Mouse (Mus musculus): ENCODE data around the gene Tekt1. TPM values are rescaled to one million over a fixed set of nuclear protein-coding genes. Genes with fewer than 3 reads are reported as not detected.

Gene Tekt1
- not detected for polyA plus RNA-seq (2014; fragmentation: Illumina TruSeq; extraction: RNeasy Lipid Tissue Mini Kit (QIAGEN cat#74804); ENCODE audit: low read depth, low replicate concordance)

DNA sequence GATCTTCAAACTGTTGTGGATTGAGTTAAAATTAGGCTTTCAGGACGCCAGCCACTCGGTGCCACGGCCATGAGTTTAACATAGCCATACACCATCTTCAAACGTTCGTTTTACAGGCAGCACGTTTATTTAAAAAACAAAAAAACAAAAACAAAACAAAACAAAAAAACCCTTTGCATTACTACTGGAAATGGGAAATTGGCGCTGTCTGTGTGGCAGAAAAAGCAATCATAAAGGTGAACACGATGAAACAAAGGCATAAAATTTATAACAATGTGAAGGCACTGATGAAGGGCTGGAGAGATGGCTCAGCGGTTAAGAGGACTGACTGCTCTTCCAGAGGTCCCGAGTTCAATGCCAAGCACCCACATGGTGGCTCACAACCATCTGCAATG lies at the start of gene Tekt1:
TSS of gene Tekt1 (minus strand) at position 96 of the 395 bp plus-strand sequence.

DNA sequence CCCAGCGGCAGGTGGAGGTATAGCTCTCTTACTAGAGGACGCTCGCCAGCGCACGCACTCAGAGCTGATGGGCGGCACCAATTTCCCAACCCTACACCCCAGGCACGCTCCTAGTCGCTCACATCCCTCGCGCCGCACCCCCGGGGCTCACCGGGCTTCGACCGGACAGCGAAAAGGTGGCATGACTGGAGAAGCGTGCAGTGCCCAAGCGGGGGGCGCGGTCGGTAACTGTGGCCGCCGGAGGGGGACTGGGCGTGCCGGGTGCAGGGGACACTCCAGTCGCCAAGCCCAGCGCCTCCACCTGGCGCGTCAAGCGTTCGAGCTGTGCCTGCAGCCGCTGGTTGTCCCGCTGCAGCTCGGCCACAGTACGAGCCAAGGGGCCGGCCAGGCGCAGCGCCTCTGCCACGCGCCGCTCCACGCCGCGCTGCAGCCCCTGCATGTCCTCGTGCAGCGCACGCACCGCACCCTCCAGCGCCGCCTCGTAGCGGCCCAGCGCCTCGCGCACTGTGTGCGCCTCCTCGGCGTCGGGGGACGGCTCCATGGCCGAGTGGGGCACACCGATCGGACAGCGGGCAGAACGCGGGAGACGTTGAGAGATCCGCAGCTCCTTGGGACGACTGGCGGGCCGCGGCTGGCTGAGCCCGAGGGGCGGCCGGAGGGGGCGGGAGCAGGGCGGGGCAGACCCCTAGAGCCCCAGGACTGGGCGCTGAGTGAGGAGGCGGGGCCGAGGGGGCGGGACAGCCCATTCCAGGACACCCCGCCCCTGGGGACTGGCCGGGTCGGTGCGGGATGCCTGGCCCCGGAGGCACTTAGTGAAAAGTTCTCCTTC lies 49.1 kb upstream of the Tekt1 start, which contains the start of gene Smtnl2:
TSS of gene Smtnl2 (minus strand) at position 621 of the 829 bp plus-strand sequence.

DNA sequence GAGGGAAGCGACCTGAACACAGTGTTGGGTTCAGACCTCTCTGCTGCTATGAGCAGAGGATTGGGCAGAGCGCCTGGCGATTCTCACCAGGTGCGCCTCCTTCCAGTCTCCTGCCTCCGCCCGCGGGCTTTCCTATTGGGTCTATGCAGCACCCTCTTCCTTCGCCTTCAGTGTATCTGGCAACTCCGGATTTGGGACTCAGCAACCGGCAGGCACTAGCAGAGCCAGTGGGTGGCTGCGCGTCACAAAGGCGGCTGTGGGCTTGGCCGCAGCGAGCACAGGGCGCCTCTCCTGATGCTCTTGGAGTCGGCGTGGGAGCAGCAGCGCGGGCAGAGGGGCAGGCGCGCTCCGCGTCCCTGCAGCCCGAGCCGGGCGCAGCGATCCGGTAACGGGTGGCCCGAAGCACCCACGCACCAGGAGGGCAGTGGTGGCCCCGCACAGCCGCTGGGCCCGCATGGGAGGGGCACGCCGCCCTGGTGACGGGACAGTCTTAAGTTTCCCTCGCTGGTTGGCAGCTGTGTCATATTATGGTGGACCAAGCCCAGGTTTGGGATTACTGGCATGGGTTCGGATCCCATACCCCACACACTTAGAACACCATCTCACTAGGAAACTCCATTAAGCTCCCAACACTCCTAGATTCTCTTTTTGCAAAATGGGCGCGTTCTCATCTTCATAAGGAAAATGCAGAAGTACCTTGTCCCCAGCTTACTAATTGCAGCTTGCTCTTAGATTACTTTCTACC lies 47.9 kb downstream of the Tekt1 start, which contains the start of gene Fbxo39:
TSS of gene Fbxo39 (plus strand) at position 294 of the 745 bp plus-strand sequence.

DNA sequence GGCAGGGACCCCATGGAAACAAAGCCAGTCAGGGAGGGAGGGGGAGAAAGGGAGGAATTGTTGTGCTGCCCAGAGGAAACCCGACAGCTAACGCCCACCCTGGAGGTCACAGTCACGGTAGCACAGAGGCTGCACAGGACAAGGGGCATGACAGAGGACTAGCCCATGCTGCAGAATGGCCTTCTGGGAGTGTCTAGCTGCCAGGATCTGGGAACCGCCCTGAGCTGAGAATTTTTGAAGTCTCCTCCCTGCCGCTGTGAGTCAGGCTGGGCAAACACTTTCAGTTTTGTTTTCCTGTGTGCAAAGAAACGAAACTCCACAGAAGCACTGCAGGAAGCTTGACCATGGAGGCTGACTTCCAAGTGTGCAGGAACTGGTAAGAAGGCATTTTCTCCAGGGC lies 60.9 kb downstream of the Tekt1 start, which contains the start of gene Xaf1:
TSS of gene Xaf1 (plus strand) at position 296 of the 400 bp plus-strand sequence.

Other genes starting within 250 kb of the Tekt1 start
- 3.9 TPM for gene Pitpnm3, start 226.7 kb downstream of the Tekt1 start, polyA plus RNA-seq (2014; fragmentation: Illumina TruSeq; extraction: RNeasy Lipid Tissue Mini Kit (QIAGEN cat#74804); ENCODE audit: low read depth, low replicate concordance)
- not detected for gene Gm43951, start 155.6 kb downstream of the Tekt1 start, polyA plus RNA-seq (2014; fragmentation: Illumina TruSeq; extraction: RNeasy Lipid Tissue Mini Kit (QIAGEN cat#74804); ENCODE audit: low read depth, low replicate concordance)
- 2.6 TPM for gene 4933427D14Rik, start 155.0 kb downstream of the Tekt1 start, polyA plus RNA-seq (2014; fragmentation: Illumina TruSeq; extraction: RNeasy Lipid Tissue Mini Kit (QIAGEN cat#74804); ENCODE audit: low read depth, low replicate concordance)
- gene Txndc17, start 154.9 kb downstream of the Tekt1 start, polyA plus RNA-seq (2014; fragmentation: Illumina TruSeq; extraction: RNeasy Lipid Tissue Mini Kit (QIAGEN cat#74804); ENCODE audit: low read depth, low replicate concordance) = 79.8 TPM
- gene Med31, start 146.8 kb downstream of the Tekt1 start, polyA plus RNA-seq (2014; fragmentation: Illumina TruSeq; extraction: RNeasy Lipid Tissue Mini Kit (QIAGEN cat#74804); ENCODE audit: low read depth, low replicate concordance) = 17.3 TPM
- gene Slc13a5, start 95.2 kb downstream of the Tekt1 start, polyA plus RNA-seq (2014; fragmentation: Illumina TruSeq; extraction: RNeasy Lipid Tissue Mini Kit (QIAGEN cat#74804); ENCODE audit: low read depth, low replicate concordance) = not detected
- 24.4 TPM for gene Xaf1, start 60.8 kb downstream of the Tekt1 start, polyA plus RNA-seq (2014; fragmentation: Illumina TruSeq; extraction: RNeasy Lipid Tissue Mini Kit (QIAGEN cat#74804); ENCODE audit: low read depth, low replicate concordance)
- gene Fbxo39, start 48.0 kb downstream of the Tekt1 start, polyA plus RNA-seq (2014; fragmentation: Illumina TruSeq; extraction: RNeasy Lipid Tissue Mini Kit (QIAGEN cat#74804); ENCODE audit: low read depth, low replicate concordance) = not detected
- 16.4 TPM for gene Smtnl2, start 49.3 kb upstream of the Tekt1 start, polyA plus RNA-seq (2014; fragmentation: Illumina TruSeq; extraction: RNeasy Lipid Tissue Mini Kit (QIAGEN cat#74804); ENCODE audit: low read depth, low replicate concordance)
- not detected for gene Ggt6, start 73.1 kb upstream of the Tekt1 start, polyA plus RNA-seq (2014; fragmentation: Illumina TruSeq; extraction: RNeasy Lipid Tissue Mini Kit (QIAGEN cat#74804); ENCODE audit: low read depth, low replicate concordance)
- 37.6 TPM for gene Mybbp1a, start 78.9 kb upstream of the Tekt1 start, polyA plus RNA-seq (2014; fragmentation: Illumina TruSeq; extraction: RNeasy Lipid Tissue Mini Kit (QIAGEN cat#74804); ENCODE audit: low read depth, low replicate concordance)
- 12.3 TPM for gene Spns2, start 127.5 kb upstream of the Tekt1 start, polyA plus RNA-seq (2014; fragmentation: Illumina TruSeq; extraction: RNeasy Lipid Tissue Mini Kit (QIAGEN cat#74804); ENCODE audit: low read depth, low replicate concordance)
- 0.21 TPM for gene Spns3, start 188.1 kb upstream of the Tekt1 start, polyA plus RNA-seq (2014; fragmentation: Illumina TruSeq; extraction: RNeasy Lipid Tissue Mini Kit (QIAGEN cat#74804); ENCODE audit: low read depth, low replicate concordance)
- gene Ube2g1, start 244.8 kb upstream of the Tekt1 start, polyA plus RNA-seq (2014; fragmentation: Illumina TruSeq; extraction: RNeasy Lipid Tissue Mini Kit (QIAGEN cat#74804); ENCODE audit: low read depth, low replicate concordance) = 46.8 TPM

Data from heart, adult 10 weeks (tissue).